Mouse (Mus musculus): ENCODE results near the gene Hoxa10. TPM values are rescaled to one million over a fixed set of nuclear protein-coding genes. Genes with fewer than 3 reads are reported as not detected.

The Hoxa10 gene
- polyA plus RNA-seq, 1 experiment = not detected

- H3K4me3 ChIP-seq (ENCODE audit: extremely low read depth, insufficient read depth, insufficient read length) = no peak overlapping the region
- peak; percentile 77; the same call in 1 of the 2 replicates for TF ChIP-seq CTCF (IDR thresholded peaks at IDR 0.05; ENCODE audit: extremely low read depth, insufficient read depth, insufficient read length, insufficient replicate concordance)
- TF ChIP-seq POLR2A (IDR thresholded peaks at IDR 0.05; ENCODE audit: low read depth, low read length) = no peak
- H3K27me3 ChIP-seq (ENCODE audit: control insufficient read depth, insufficient read depth, low read length) = peaks cover 46% of the 10 kb centered on the region
- H3K27ac ChIP-seq (ENCODE audit: insufficient read depth, low read length) = no peak overlapping the region
- DNase-seq (ENCODE audit: low read depth in 1 of 2, low spot score in 2 of 2) = peak; percentile 64 to 76
- H3K36me3 ChIP-seq (ENCODE audit: control insufficient read depth, insufficient read depth, low read length) = no peaks in the 10 kb centered on the region
- peaks cover 4% of the 10 kb centered on the region for H3K4me1 ChIP-seq (ENCODE audit: control insufficient read depth, insufficient read depth, insufficient read length)
- under 1% methylated on average over 6 of the region's 6 CpGs for WGBS
These were observed 16.3 kb upstream of the Hoxa10 start for GRCm38 (mm10) chr6:52256956-52257355.

GRCm38 (mm10) chr6:52253511-52254500 is 13.2 kb upstream of the Hoxa10 start:
- 4% methylated on average over 59 of the region's 59 CpGs for WGBS
- TF ChIP-seq CTCF (IDR thresholded peaks at IDR 0.05; ENCODE audit: extremely low read depth, insufficient read depth, insufficient read length, insufficient replicate concordance) (no peak), POLR2A (IDR thresholded peaks at IDR 0.05; ENCODE audit: low read depth, low read length) (no peak)
- DNase-seq (ENCODE audit: low read depth in 1 of 2, low spot score in 2 of 2) = no peak

GRCm38 (mm10) chr6:52252775-52253376 is 12.2 kb upstream of the Hoxa10 start:
- Histone ChIP-seq H3K27me3 (ENCODE audit: control insufficient read depth, insufficient read depth, low read length) (peaks cover 46% of the 10 kb centered on the region), H3K4me3 (ENCODE audit: extremely low read depth, insufficient read depth, insufficient read length) (no peak overlapping the region), H3K4me1 (ENCODE audit: control insufficient read depth, insufficient read depth, insufficient read length) (peaks cover 5% of the 10 kb centered on the region), H3K36me3 (ENCODE audit: control insufficient read depth, insufficient read depth, low read length) (no peaks in the 10 kb centered on the region), H3K27ac (ENCODE audit: insufficient read depth, low read length) (no peak overlapping the region)
- DNase-seq (ENCODE audit: low read depth in 1 of 2, low spot score in 2 of 2) = no peak
- 5% methylated on average over 35 of the region's 35 CpGs for WGBS
- TF ChIP-seq POLR2A (IDR thresholded peaks at IDR 0.05; ENCODE audit: low read depth, low read length) (no peak), CTCF (IDR thresholded peaks at IDR 0.05; ENCODE audit: extremely low read depth, insufficient read depth, insufficient read length, insufficient replicate concordance) (no peak)

More at GRCm38 (mm10) chr6:52253511-52254500, 13.2 kb upstream of the Hoxa10 start:
- Histone ChIP-seq H3K4me3 (ENCODE audit: extremely low read depth, insufficient read depth, insufficient read length) (no peak overlapping the region), H3K36me3 (ENCODE audit: control insufficient read depth, insufficient read depth, low read length) (no peaks in the 10 kb centered on the region), H3K27me3 (ENCODE audit: control insufficient read depth, insufficient read depth, low read length) (peaks cover 41% of the 10 kb centered on the region), H3K27ac (ENCODE audit: insufficient read depth, low read length) (no peak overlapping the region), H3K4me1 (ENCODE audit: control insufficient read depth, insufficient read depth, insufficient read length) (peaks cover 5% of the 10 kb centered on the region)

- DNase-seq (ENCODE audit: low read depth in 1 of 2, low spot score in 2 of 2) = no peak
- Histone ChIP-seq H3K4me1 (ENCODE audit: control insufficient read depth, insufficient read depth, insufficient read length) (peaks cover 5% of the 10 kb centered on the region), H3K4me3 (ENCODE audit: extremely low read depth, insufficient read depth, insufficient read length) (no peak overlapping the region), H3K27me3 (ENCODE audit: control insufficient read depth, insufficient read depth, low read length) (peaks cover 48% of the 10 kb centered on the region), H3K36me3 (ENCODE audit: control insufficient read depth, insufficient read depth, low read length) (no peaks in the 10 kb centered on the region), H3K27ac (ENCODE audit: insufficient read depth, low read length) (no peak overlapping the region)
- WGBS = 11% methylated on average over 24 of the region's 24 CpGs
- TF ChIP-seq POLR2A (IDR thresholded peaks at IDR 0.05; ENCODE audit: low read depth, low read length) (no peak), CTCF (IDR thresholded peaks at IDR 0.05; ENCODE audit: extremely low read depth, insufficient read depth, insufficient read length, insufficient replicate concordance) (no peak)
These were observed 11.5 kb upstream of the Hoxa10 start for GRCm38 (mm10) chr6:52252016-52252774.

- Histone ChIP-seq H3K4me3 (ENCODE audit: extremely low read depth, insufficient read depth, insufficient read length) (no peak overlapping the region), H3K36me3 (ENCODE audit: control insufficient read depth, insufficient read depth, low read length) (no peaks in the 10 kb centered on the region), H3K27ac (ENCODE audit: insufficient read depth, low read length) (no peak overlapping the region), H3K4me1 (ENCODE audit: control insufficient read depth, insufficient read depth, insufficient read length) (peaks cover 7% of the 10 kb centered on the region), H3K27me3 (ENCODE audit: control insufficient read depth, insufficient read depth, low read length) (peaks cover 56% of the 10 kb centered on the region)
- WGBS = 7% methylated on average over 7 of the region's 7 CpGs
- no peak for DNase-seq (ENCODE audit: low read depth in 1 of 2, low spot score in 2 of 2)
- no peak for TF ChIP-seq CTCF (IDR thresholded peaks at IDR 0.05; ENCODE audit: extremely low read depth, insufficient read depth, insufficient read length, insufficient replicate concordance)
- no peak for TF ChIP-seq POLR2A (IDR thresholded peaks at IDR 0.05; ENCODE audit: low read depth, low read length)
These were observed 10.7 kb upstream of the Hoxa10 start for GRCm38 (mm10) chr6:52251177-52251879.

- TF ChIP-seq POLR2A (IDR thresholded peaks at IDR 0.05; ENCODE audit: low read depth, low read length) = no peak
- TF ChIP-seq CTCF (IDR thresholded peaks at IDR 0.05; ENCODE audit: extremely low read depth, insufficient read depth, insufficient read length, insufficient replicate concordance) = no peak
- Histone ChIP-seq H3K4me1 (ENCODE audit: control insufficient read depth, insufficient read depth, insufficient read length) (peaks cover 14% of the 10 kb centered on the region), H3K4me3 (ENCODE audit: extremely low read depth, insufficient read depth, insufficient read length) (no peak overlapping the region), H3K27ac (ENCODE audit: insufficient read depth, low read length) (no peak overlapping the region), H3K36me3 (ENCODE audit: control insufficient read depth, insufficient read depth, low read length) (no peaks in the 10 kb centered on the region), H3K27me3 (ENCODE audit: control insufficient read depth, insufficient read depth, low read length) (peaks cover 70% of the 10 kb centered on the region)
- no peak for DNase-seq (ENCODE audit: low read depth in 1 of 2, low spot score in 2 of 2)
- WGBS = 15% methylated on average over 4 of the region's 4 CpGs
These were observed 9.2 kb upstream of the Hoxa10 start for GRCm38 (mm10) chr6:52249826-52250225.
